Mouse (Mus musculus): Measurements from ENCODE around the gene Igsf8. TPM values are rescaled to one million over a fixed set of nuclear protein-coding genes. Genes with fewer than 3 reads are reported as not detected.
A peak's percentile ranks its signal among the peaks of the same experiment; 100 is the strongest.

Gene Igsf8
- total RNA-seq (2014; rRNA removed) (136 and 150 TPM in 2 replicates), polyA plus RNA-seq (2015; fragmentation: Nextera tagmentation; extraction: Ambion mirVana) (90.2 and 90.8 TPM in 2 replicates)

DNA sequence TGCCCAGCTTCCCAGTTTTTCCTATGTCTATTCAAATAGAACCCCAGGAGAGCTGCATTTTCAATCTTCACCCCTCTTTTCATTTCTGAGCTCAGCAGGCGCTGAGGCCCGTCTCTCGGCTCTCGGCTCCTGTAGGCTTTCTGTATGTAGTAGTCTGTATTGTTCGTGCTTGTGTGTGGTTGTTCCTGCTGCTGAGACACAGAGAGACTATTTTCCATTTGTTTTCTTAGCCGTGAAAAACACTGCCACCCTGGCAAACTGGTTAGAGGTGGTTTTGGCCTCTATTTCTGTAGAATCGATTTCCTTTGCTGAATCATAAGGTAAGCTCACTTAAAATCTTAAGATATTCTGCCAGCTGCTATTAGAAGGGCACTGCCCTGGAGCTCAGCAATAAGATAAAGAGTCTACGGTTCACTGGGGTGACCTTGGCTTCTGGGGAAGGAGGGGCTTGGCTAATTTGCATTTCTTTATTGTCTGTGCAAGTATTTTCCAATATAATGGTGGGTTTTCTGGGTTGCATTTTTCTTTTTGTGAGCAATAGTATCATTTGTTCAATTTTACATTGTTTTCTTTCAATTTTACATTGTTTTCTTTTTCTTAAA, at the start of gene Igsf8:
Gene Igsf8 (plus strand): TSS at position 165 of the 602 bp plus-strand sequence.
- DNase-seq (ENCODE audit: low spot score), result no peak
- Histone ChIP-seq H3K4me2 (ENCODE audit: low read depth, low read length) (no peak within 1 kb of the TSS), H3K36me3 (ENCODE audit: insufficient read depth, low read length) (no peaks in the 10 kb centered on the region)

DNA sequence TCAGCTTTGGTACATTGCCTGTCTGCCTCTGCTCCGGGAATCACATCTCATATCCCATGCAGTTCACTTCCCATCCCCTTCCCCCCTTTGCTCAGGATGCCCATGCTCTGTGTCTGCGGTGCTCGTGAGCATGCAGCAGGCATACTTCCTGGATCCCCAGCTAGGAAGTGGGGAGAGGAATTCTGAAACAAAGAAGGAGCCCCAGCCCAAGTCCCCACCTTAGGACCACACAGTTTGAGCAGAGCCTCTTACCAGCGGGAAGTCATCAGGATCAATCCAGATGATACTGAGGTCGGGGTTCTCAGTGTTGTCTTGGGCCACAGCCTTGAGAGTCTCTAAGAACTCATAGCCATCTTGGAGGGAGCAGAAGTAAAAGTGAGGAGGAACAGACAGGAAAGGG, 48.7 kb upstream of the Igsf8 start:
- Histone ChIP-seq H3K9me3 (ENCODE audit: low read length) (no peaks in the 10 kb centered on the region), H3K27me3 (ENCODE audit: insufficient read depth, low read length) (no peaks in the 10 kb centered on the region), H3K4me1 (ENCODE audit: insufficient read depth, low read length) (peaks cover 9% of the 10 kb centered on the region), H3K4me3 (ENCODE audit: low read length) (no peak overlapping the region), H3K4me2 (ENCODE audit: low read depth, low read length) (no peak overlapping the region), H3K36me3 (ENCODE audit: insufficient read depth, low read length) (no peaks in the 10 kb centered on the region), H3K9ac (replicated peaks; ENCODE audit: low read length) (no peak overlapping the region), H3K27ac (no peak overlapping the region)
- no peak for TF ChIP-seq CTCF (IDR thresholded peaks at IDR 0.05; ENCODE audit: low read depth)
- ATAC-seq (no peak), DNase-seq (ENCODE audit: low spot score) (no peak)
- 37% methylated on average over 5 of the region's 5 CpGs for WGBS

More for the DNA sequence above, at the start of gene Igsf8:
- Histone ChIP-seq H3K9me3 (ENCODE audit: low read length) (no peaks in the 10 kb centered on the region), H3K27ac (peak within 1 kb of the TSS; percentile 11; the same call in 1 of the 2 replicates), H3K9ac (replicated peaks; ENCODE audit: low read length) (no peak within 1 kb of the TSS), H3K27me3 (ENCODE audit: insufficient read depth, low read length) (no peaks in the 10 kb centered on the region), H3K4me3 (ENCODE audit: low read length) (no peak within 1 kb of the TSS), H3K4me1 (ENCODE audit: insufficient read depth, low read length) (no peaks in the 10 kb centered on the region)
- TF ChIP-seq CTCF (IDR thresholded peaks at IDR 0.05; ENCODE audit: low read depth), result no peak
- 19% methylated on average over 8 of the region's 8 CpGs for WGBS
- no peak for ATAC-seq

- H3K4me3 ChIP-seq (ENCODE audit: low read length), result no peak overlapping the region
- no peak for TF ChIP-seq CTCF (IDR thresholded peaks at IDR 0.05; ENCODE audit: low read depth)
- H3K27me3 ChIP-seq (ENCODE audit: insufficient read depth, low read length), result no peaks in the 10 kb centered on the region
- H3K4me2 ChIP-seq (ENCODE audit: low read depth, low read length), result no peak overlapping the region
- no peak for ATAC-seq
- 21% methylated on average over 4 of the region's 4 CpGs for WGBS
- H3K9ac ChIP-seq (replicated peaks; ENCODE audit: low read length), result no peak overlapping the region
- H3K27ac ChIP-seq, result no peak overlapping the region; the same call in 1 of the 2 replicates
- H3K9me3 ChIP-seq (ENCODE audit: low read length), result no peaks in the 10 kb centered on the region
- H3K4me1 ChIP-seq (ENCODE audit: insufficient read depth, low read length), result peaks cover 9% of the 10 kb centered on the region
- H3K36me3 ChIP-seq (ENCODE audit: insufficient read depth, low read length), result no peaks in the 10 kb centered on the region
- DNase-seq (ENCODE audit: low spot score), result no peak
Measured at GRCm38 (mm10) chr1:172213771-172214170, 47.7 kb upstream of the Igsf8 start.

GRCm38 (mm10) chr1:172214748-172215147, 46.7 kb upstream of the Igsf8 start:
- WGBS, result 46% methylated on average over 3 of the region's 3 CpGs
- DNase-seq (ENCODE audit: low spot score), result no peak
- H3K4me1 ChIP-seq (ENCODE audit: insufficient read depth, low read length), result peaks cover 9% of the 10 kb centered on the region
- H3K27me3 ChIP-seq (ENCODE audit: insufficient read depth, low read length), result no peaks in the 10 kb centered on the region
- no peak overlapping the region for H3K9ac ChIP-seq (replicated peaks; ENCODE audit: low read length)
- no peak overlapping the region for H3K4me2 ChIP-seq (ENCODE audit: low read depth, low read length)
- H3K4me3 ChIP-seq (ENCODE audit: low read length), result no peak overlapping the region
- H3K9me3 ChIP-seq (ENCODE audit: low read length), result no peaks in the 10 kb centered on the region
- no peak for ATAC-seq
- no peak for TF ChIP-seq CTCF (IDR thresholded peaks at IDR 0.05; ENCODE audit: low read depth)
- no peak overlapping the region for H3K27ac ChIP-seq
- no peaks in the 10 kb centered on the region for H3K36me3 ChIP-seq (ENCODE audit: insufficient read depth, low read length)

GRCm38 (mm10) chr1:172217148-172217547, 44.3 kb upstream of the Igsf8 start:
- Histone ChIP-seq H3K4me2 (ENCODE audit: low read depth, low read length) (peak overlapping the region; percentile 42; the same call in 1 of the 2 replicates), H3K9me3 (ENCODE audit: low read length) (no peaks in the 10 kb centered on the region), H3K4me3 (ENCODE audit: low read length) (no peak overlapping the region), H3K4me1 (ENCODE audit: insufficient read depth, low read length) (peaks cover 9% of the 10 kb centered on the region), H3K36me3 (ENCODE audit: insufficient read depth, low read length) (no peaks in the 10 kb centered on the region), H3K9ac (replicated peaks; ENCODE audit: low read length) (no peak overlapping the region), H3K27me3 (ENCODE audit: insufficient read depth, low read length) (no peaks in the 10 kb centered on the region), H3K27ac (peak overlapping the region; percentile 74)
- DNase-seq (ENCODE audit: low spot score), result peak; percentile 91
- WGBS, result 4% methylated on average over 5 of the region's 5 CpGs
- peak; percentile 77 for ATAC-seq
- peak; percentile 97 for TF ChIP-seq CTCF (IDR thresholded peaks at IDR 0.05; ENCODE audit: low read depth)

DNA sequence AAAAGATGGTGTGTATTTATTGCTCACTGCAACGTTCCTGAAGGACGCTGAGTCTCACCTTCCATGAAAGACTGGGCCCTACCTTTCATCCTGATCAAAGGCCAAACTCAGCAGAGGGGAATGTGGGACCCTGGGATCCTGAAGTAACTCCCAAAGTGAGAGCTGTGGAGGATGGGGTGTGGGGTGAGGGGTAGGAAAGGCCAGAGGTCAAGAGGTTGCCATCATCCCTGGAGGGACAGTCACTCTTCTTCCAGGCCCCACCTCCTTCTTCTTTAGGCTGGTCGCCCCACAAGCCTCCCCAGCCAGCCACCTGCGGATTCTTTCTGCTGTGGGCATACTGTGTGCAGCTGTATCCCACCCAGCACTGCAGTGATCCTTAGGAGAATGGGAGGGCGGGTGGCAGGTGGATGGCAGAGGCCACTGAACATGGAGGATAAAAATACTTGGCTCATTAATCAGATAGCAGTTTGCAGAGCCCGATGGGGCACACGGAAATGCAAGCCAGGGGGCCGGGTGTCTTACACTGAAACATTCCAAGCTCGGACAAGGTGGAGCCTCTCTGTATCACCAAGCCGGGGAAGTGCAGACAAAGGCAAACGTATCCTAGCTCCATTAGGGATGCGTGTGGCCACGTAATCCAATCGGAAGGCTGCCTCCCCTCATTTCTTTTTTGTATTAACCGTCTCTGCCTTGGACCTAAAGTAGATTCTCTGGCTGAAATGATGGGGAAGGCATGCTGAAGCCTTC, 43.1 kb upstream of the Igsf8 start:
- Histone ChIP-seq H3K4me3 (ENCODE audit: low read length) (no peak overlapping the region), H3K36me3 (ENCODE audit: insufficient read depth, low read length) (no peaks in the 10 kb centered on the region), H3K9me3 (ENCODE audit: low read length) (no peaks in the 10 kb centered on the region), H3K27ac (no peak overlapping the region), H3K9ac (replicated peaks; ENCODE audit: low read length) (no peak overlapping the region), H3K27me3 (ENCODE audit: insufficient read depth, low read length) (no peaks in the 10 kb centered on the region), H3K4me2 (ENCODE audit: low read depth, low read length) (no peak overlapping the region), H3K4me1 (ENCODE audit: insufficient read depth, low read length) (0 out of 2 replicates have a peak, but pooled peaks cover 3% of the 10 kb centered on the region)
- DNase-seq (ENCODE audit: low spot score), result no peak
- TF ChIP-seq CTCF (IDR thresholded peaks at IDR 0.05; ENCODE audit: low read depth), result no peak
- ATAC-seq, result no peak
- 51% methylated on average over 15 of the region's 15 CpGs for WGBS

All from hindbrain, postnatal 0 days (tissue).